Mouse (Mus musculus): ENCODE measurements around the gene Foxp1. TPM values are rescaled to one million over a fixed set of nuclear protein-coding genes. Genes with fewer than 3 reads are reported as not detected.

Gene Foxp1
- polyA plus RNA-seq, 1 experiment from 2014 or later: 65.4 TPM

GRCm38 (mm10) chr6:99087598-99087997 lies 434.9 kb downstream of the Foxp1 start:
- Histone ChIP-seq H3K9me3 (ENCODE audit: control insufficient read depth, low read length) (no peaks in the 10 kb centered on the region), H3K4me1 (ENCODE audit: control insufficient read depth, insufficient read depth, low read length) (no peaks in the 10 kb centered on the region), H3K27ac (replicated peaks; ENCODE audit: low read depth, low read length) (no peak overlapping the region), H3K36me3 (ENCODE audit: control insufficient read depth, insufficient read depth, low read length) (no peaks in the 10 kb centered on the region; the same call in 1 of the 2 replicates), H3K9ac (ENCODE audit: low read length) (no peak overlapping the region), H3K4me2 (ENCODE audit: low read depth, severe bottlenecking) (no peak overlapping the region), H3K4me3 (ENCODE audit: low read depth, low read length) (no peak overlapping the region), H3K27me3 (ENCODE audit: control insufficient read depth, insufficient read depth, low read length) (no peaks in the 10 kb centered on the region)
- DNase-seq (ENCODE audit: low spot score): no peak
- 75% methylated on average over 7 of the region's 7 CpGs for WGBS
- no peak for ATAC-seq (ENCODE audit: insufficient number of reproducible peaks, low FRiP score, low TSS enrichment, low read depth)

GRCm38 (mm10) chr6:99084956-99085355 lies 437.6 kb downstream of the Foxp1 start:
- 90% methylated on average over 4 of the region's 4 CpGs for WGBS
- Histone ChIP-seq H3K9me3 (ENCODE audit: control insufficient read depth, low read length) (no peaks in the 10 kb centered on the region), H3K27ac (replicated peaks; ENCODE audit: low read depth, low read length) (no peak overlapping the region), H3K27me3 (ENCODE audit: control insufficient read depth, insufficient read depth, low read length) (no peaks in the 10 kb centered on the region), H3K9ac (ENCODE audit: low read length) (no peak overlapping the region), H3K4me2 (ENCODE audit: low read depth, severe bottlenecking) (no peak overlapping the region), H3K4me1 (ENCODE audit: control insufficient read depth, insufficient read depth, low read length) (peaks cover 5% of the 10 kb centered on the region), H3K4me3 (ENCODE audit: low read depth, low read length) (no peak overlapping the region), H3K36me3 (ENCODE audit: control insufficient read depth, insufficient read depth, low read length) (no peaks in the 10 kb centered on the region; the same call in 1 of the 2 replicates)
- ATAC-seq (ENCODE audit: insufficient number of reproducible peaks, low FRiP score, low TSS enrichment, low read depth) (no peak), DNase-seq (ENCODE audit: low spot score) (no peak)

GRCm38 (mm10) chr6:99081259-99081658 lies 441.3 kb downstream of the Foxp1 start:
- ATAC-seq (ENCODE audit: insufficient number of reproducible peaks, low FRiP score, low TSS enrichment, low read depth): no peak
- Histone ChIP-seq H3K9me3 (ENCODE audit: control insufficient read depth, low read length) (no peaks in the 10 kb centered on the region), H3K27me3 (ENCODE audit: control insufficient read depth, insufficient read depth, low read length) (no peaks in the 10 kb centered on the region), H3K4me2 (ENCODE audit: low read depth, severe bottlenecking) (no peak overlapping the region), H3K4me3 (ENCODE audit: low read depth, low read length) (no peak overlapping the region), H3K9ac (ENCODE audit: low read length) (no peak overlapping the region), H3K27ac (replicated peaks; ENCODE audit: low read depth, low read length) (no peak overlapping the region), H3K36me3 (ENCODE audit: control insufficient read depth, insufficient read depth, low read length) (no peaks in the 10 kb centered on the region; the same call in 1 of the 2 replicates), H3K4me1 (ENCODE audit: control insufficient read depth, insufficient read depth, low read length) (peaks cover 5% of the 10 kb centered on the region)
- no peak for DNase-seq (ENCODE audit: low spot score)
- WGBS: 33% methylated on average over 5 of the region's 5 CpGs

GRCm38 (mm10) chr6:99079041-99079835 lies 443.3 kb downstream of the Foxp1 start:
- peaks cover 5% of the 10 kb centered on the region for H3K36me3 ChIP-seq (ENCODE audit: control insufficient read depth, insufficient read depth, low read length)
- DNase-seq (ENCODE audit: low spot score) (no peak), ATAC-seq (ENCODE audit: insufficient number of reproducible peaks, low FRiP score, low TSS enrichment, low read depth) (no peak)
- H3K4me2 ChIP-seq (ENCODE audit: low read depth, severe bottlenecking): no peak overlapping the region
- H3K27me3 ChIP-seq (ENCODE audit: control insufficient read depth, insufficient read depth, low read length): no peaks in the 10 kb centered on the region
- WGBS: 57% methylated on average over 10 of the region's 10 CpGs
- no peaks in the 10 kb centered on the region for H3K9me3 ChIP-seq (ENCODE audit: control insufficient read depth, low read length)
- no peak overlapping the region for H3K9ac ChIP-seq (ENCODE audit: low read length)
- H3K27ac ChIP-seq (replicated peaks; ENCODE audit: low read depth, low read length): no peak overlapping the region
- H3K4me1 ChIP-seq (ENCODE audit: control insufficient read depth, insufficient read depth, low read length): peaks cover 5% of the 10 kb centered on the region
- H3K4me3 ChIP-seq (ENCODE audit: low read depth, low read length): no peak overlapping the region

GRCm38 (mm10) chr6:99078089-99078488 lies 444.4 kb downstream of the Foxp1 start:
- 92% methylated on average over 4 of the region's 4 CpGs for WGBS
- Histone ChIP-seq H3K27me3 (ENCODE audit: control insufficient read depth, insufficient read depth, low read length) (no peaks in the 10 kb centered on the region), H3K4me1 (ENCODE audit: control insufficient read depth, insufficient read depth, low read length) (peaks cover 5% of the 10 kb centered on the region), H3K4me3 (ENCODE audit: low read depth, low read length) (no peak overlapping the region), H3K9me3 (ENCODE audit: control insufficient read depth, low read length) (no peaks in the 10 kb centered on the region), H3K27ac (replicated peaks; ENCODE audit: low read depth, low read length) (no peak overlapping the region), H3K4me2 (ENCODE audit: low read depth, severe bottlenecking) (no peak overlapping the region), H3K9ac (ENCODE audit: low read length) (no peak overlapping the region), H3K36me3 (ENCODE audit: control insufficient read depth, insufficient read depth, low read length) (peaks cover 5% of the 10 kb centered on the region)
- DNase-seq (ENCODE audit: low spot score) (no peak), ATAC-seq (ENCODE audit: insufficient number of reproducible peaks, low FRiP score, low TSS enrichment, low read depth) (no peak)

- H3K9ac ChIP-seq (ENCODE audit: low read length): no peak overlapping the region
- no peak overlapping the region for H3K4me3 ChIP-seq (ENCODE audit: low read depth, low read length)
- WGBS: 72% methylated on average over 9 of the region's 9 CpGs
- no peaks in the 10 kb centered on the region for H3K27me3 ChIP-seq (ENCODE audit: control insufficient read depth, insufficient read depth, low read length)
- no peaks in the 10 kb centered on the region; the same call in 1 of the 2 replicates for H3K4me1 ChIP-seq (ENCODE audit: control insufficient read depth, insufficient read depth, low read length)
- no peak overlapping the region for H3K4me2 ChIP-seq (ENCODE audit: low read depth, severe bottlenecking)
- no peak for ATAC-seq (ENCODE audit: insufficient number of reproducible peaks, low FRiP score, low TSS enrichment, low read depth)
- no peak overlapping the region for H3K27ac ChIP-seq (replicated peaks; ENCODE audit: low read depth, low read length)
- DNase-seq (ENCODE audit: low spot score): no peak
- no peaks in the 10 kb centered on the region for H3K9me3 ChIP-seq (ENCODE audit: control insufficient read depth, low read length)
- peaks cover 5% of the 10 kb centered on the region for H3K36me3 ChIP-seq (ENCODE audit: control insufficient read depth, insufficient read depth, low read length)
Observed at GRCm38 (mm10) chr6:99073303-99074271, 448.9 kb downstream of the Foxp1 start.

GRCm38 (mm10) chr6:99070710-99071109 lies 451.8 kb downstream of the Foxp1 start:
- Histone ChIP-seq H3K4me2 (ENCODE audit: low read depth, severe bottlenecking) (no peak overlapping the region), H3K27ac (replicated peaks; ENCODE audit: low read depth, low read length) (no peak overlapping the region), H3K9me3 (ENCODE audit: control insufficient read depth, low read length) (no peaks in the 10 kb centered on the region), H3K27me3 (ENCODE audit: control insufficient read depth, insufficient read depth, low read length) (no peaks in the 10 kb centered on the region), H3K4me3 (ENCODE audit: low read depth, low read length) (no peak overlapping the region), H3K9ac (ENCODE audit: low read length) (no peak overlapping the region), H3K36me3 (ENCODE audit: control insufficient read depth, insufficient read depth, low read length) (peaks cover 5% of the 10 kb centered on the region), H3K4me1 (ENCODE audit: control insufficient read depth, insufficient read depth, low read length) (peaks cover 19% of the 10 kb centered on the region)
- no peak for DNase-seq (ENCODE audit: low spot score)
- WGBS: 59% methylated on average over 5 of the region's 5 CpGs
- ATAC-seq (ENCODE audit: insufficient number of reproducible peaks, low FRiP score, low TSS enrichment, low read depth): no peak

- DNase-seq (ENCODE audit: low spot score) (no peak), ATAC-seq (ENCODE audit: insufficient number of reproducible peaks, low FRiP score, low TSS enrichment, low read depth) (no peak)
- no peaks in the 10 kb centered on the region for H3K9me3 ChIP-seq (ENCODE audit: control insufficient read depth, low read length)
- peaks cover under 1% of the 10 kb centered on the region for H3K36me3 ChIP-seq (ENCODE audit: control insufficient read depth, insufficient read depth, low read length)
- no peak overlapping the region for H3K4me2 ChIP-seq (ENCODE audit: low read depth, severe bottlenecking)
- H3K27ac ChIP-seq (replicated peaks; ENCODE audit: low read depth, low read length): no peak overlapping the region
- H3K4me1 ChIP-seq (ENCODE audit: control insufficient read depth, insufficient read depth, low read length): peaks cover 25% of the 10 kb centered on the region
- H3K4me3 ChIP-seq (ENCODE audit: low read depth, low read length): no peak overlapping the region
- WGBS: 97% methylated on average over 1 of the region's 1 CpGs
- H3K9ac ChIP-seq (ENCODE audit: low read length): no peak overlapping the region
- H3K27me3 ChIP-seq (ENCODE audit: control insufficient read depth, insufficient read depth, low read length): no peaks in the 10 kb centered on the region
Observed at GRCm38 (mm10) chr6:99069726-99070125, 452.8 kb downstream of the Foxp1 start.

Measured in limb, embryonic 11.5 days (tissue).